Mouse (Mus musculus) T-helper 1 cell (primary cell): Measurements from ENCODE around the gene Gm42372.

Experiments used
- in situ Hi-C: fragments of 300-600 bp; cut with MboI, MseI; formaldehyde crosslinking; loops from one replicate; pipeline ENCODE4 v1.15.1; 2025; ENCODE audit warnings: high pct_unique_total_duplicates

The Gm42372 gene

GRCm38 (mm10) chr7:16959539-16960187 is 23.2 kb upstream of the Gm42372 start, which contains the start of gene Pnmal1:
TSS of gene Pnmal1 (plus strand) at chr7:16959679.
- in situ Hi-C loops, result no loop called here

- in situ Hi-C loops, result no loop called here
These were observed 21.2 kb upstream of the Gm42372 start for GRCm38 (mm10) chr7:16961678-16962077.

DNA sequence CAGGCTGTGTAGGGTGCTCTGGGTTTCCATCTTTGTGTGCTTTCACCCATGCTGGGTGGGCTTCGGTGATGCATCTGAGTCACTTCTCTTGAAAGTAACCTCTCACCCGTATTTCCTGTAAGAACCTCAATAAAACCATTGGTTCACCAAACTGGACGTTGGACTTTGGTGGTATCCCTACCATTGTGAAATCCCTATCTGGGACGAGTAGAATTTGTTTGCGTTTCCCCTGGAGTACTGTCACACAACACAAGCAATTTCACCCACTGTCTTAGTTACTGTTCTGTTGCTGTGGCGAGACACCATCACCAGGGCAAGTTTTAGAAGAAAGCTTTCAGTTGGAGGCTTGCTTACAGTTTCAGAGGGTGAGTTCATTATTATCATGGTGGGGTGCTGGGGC is 14.5 kb upstream of the Gm42372 start:
- in situ Hi-C loops, result no loop called here

- in situ Hi-C loops, result no loop called here
These were observed 11.7 kb upstream of the Gm42372 start for GRCm38 (mm10) chr7:16971160-16971559.

DNA sequence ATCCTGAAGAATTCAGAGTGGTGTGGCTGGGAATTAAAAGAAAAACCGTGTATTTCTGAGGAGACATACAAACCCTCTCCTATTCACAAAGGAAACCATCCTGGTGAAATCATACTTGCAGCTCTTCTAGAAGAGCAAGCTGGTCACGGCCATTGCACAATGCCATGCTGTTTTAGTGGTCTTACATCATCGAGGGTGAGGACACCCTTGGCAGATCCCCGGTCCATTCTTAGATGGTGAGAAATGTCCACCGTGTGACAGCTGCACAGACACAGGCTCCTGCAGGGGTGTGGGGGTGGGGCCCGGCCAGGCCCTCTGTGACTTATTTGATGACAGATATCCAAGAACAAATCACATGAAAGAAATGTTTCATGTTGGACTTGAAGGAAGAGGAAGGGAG is 8.9 kb upstream of the Gm42372 start:
- in situ Hi-C loops, result no loop called here

- in situ Hi-C loops, result no loop called here
These were observed 6.6 kb upstream of the Gm42372 start for GRCm38 (mm10) chr7:16976298-16976697.

DNA sequence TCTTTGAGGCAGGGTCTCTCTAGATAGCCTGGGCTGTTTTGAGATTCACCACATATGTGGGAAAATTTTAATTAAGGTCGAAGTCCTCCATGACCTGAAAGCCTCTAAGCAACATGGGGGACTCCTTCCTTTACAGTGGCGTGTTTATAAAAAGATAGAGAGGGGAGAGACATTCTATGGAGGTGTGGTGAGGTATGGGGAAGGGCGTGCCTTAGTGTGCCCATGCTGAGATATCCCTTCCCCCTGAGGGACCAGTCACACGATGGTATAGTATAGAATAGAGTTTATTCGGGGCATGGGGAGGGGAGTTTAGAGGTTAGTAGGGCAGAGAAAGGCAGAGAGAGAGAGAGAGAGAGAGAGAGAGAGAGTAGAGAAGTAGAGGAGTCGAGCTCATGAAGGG is 4.7 kb upstream of the Gm42372 start:
- in situ Hi-C loops, result no loop called here

- in situ Hi-C loops, result no loop called here
These were observed 4.3 kb upstream of the Gm42372 start for GRCm38 (mm10) chr7:16978593-16978992.

DNA sequence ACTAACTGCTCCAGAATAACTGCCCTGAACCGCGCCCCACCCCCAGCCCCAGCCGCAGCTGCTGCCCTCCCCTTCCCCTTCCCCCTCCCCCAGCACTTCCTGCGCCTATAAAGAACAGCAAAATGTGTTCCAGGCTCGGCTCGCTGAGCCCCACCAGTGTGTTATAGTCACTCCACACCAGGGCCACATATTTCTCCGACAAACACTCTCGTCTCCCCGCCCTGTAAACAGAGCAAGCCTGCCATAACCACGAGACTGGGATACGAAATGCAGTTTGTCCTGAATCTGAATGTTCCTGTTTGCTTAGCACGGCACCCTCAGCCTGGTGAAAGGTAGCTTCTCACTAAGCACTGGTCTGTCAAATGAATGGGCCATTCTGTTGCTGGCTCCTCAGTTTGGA is 2.5 kb upstream of the Gm42372 start:
- in situ Hi-C loops, result no loop called here

- in situ Hi-C loops, result no loop called here
These were observed 4.8 kb downstream of the Gm42372 start for GRCm38 (mm10) chr7:16987541-16988149.

DNA sequence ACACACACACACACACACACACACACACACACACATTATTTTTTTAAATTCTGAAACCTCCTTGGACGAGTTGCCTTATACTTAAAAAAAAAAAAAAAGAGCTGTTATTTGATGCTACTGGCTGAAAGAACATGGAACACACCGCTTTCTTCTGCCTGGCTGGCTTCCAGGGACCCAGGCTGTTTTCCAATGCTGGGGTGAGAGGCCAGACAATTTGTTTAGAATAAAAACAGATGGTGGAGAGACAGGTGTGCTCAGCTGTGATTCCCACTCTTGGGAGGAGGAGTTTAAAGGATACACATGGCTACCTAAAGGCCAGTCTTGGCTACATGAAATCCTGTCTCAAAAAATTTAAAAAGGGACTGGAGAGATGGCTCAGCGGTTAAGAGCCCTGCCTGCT is 5.5 kb downstream of the Gm42372 start:
- in situ Hi-C loops, result no loop called here

DNA sequence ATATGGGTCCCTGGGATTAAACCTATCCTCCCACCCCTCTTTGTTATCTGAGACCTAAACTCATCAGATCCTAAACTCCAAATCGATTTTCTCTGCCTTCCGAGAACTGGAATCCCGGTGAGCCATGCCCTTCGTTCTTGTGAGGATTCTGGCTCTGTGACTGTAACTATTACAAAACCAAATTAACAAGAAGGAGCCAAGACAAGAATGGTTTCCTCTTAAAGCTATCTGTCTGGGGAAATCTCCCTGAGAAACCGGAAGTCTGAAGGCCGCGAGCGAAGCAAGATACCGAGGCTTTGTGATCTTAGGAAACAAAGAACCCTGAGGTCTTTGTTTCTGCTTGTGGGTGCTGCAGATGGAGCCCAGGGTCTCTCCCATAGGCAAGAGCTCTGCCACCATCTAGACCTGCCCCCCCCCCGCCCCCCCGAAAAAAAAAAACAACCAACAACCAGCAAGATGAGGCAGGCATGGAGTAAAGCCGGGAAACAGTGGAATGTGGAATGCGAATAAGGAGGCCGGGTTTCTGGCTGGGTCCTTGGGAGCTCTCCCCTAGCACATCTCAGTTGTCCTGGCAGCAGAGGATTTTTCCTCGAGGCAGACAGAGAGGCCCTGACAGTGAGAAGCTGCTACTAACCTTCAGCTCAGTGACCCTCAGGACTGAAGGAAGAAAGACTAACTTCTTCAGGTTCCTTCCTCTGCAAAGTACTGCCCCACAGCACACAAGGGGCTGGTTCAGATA is 7.3 kb downstream of the Gm42372 start:
- in situ Hi-C loops, result no loop called here

GRCm38 (mm10) chr7:16991681-16992450 is 9.0 kb downstream of the Gm42372 start:
- in situ Hi-C loops, result no loop called here

DNA sequence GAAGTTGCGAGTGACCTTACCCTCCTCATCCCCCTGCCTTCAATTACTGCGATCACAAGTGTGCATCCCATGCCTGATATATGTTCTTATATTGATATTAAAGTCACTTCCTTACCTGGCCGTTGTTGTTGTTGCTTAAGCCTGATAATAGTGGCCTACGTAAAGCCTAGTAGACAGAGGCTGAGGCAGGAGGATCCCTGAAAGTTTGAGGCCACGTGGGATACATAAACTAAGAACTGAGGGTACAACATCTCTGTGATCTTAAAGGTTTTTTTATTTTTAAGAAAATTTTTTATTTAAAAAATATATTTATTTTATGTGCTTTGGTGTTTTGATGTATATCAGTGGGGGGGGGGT is 9.5 kb downstream of the Gm42372 start, which contains the start of gene Ccdc8:
TSS of gene Ccdc8 (plus strand) at position 258 of the 357 bp plus-strand sequence.
- in situ Hi-C loops, result no loop called here

DNA sequence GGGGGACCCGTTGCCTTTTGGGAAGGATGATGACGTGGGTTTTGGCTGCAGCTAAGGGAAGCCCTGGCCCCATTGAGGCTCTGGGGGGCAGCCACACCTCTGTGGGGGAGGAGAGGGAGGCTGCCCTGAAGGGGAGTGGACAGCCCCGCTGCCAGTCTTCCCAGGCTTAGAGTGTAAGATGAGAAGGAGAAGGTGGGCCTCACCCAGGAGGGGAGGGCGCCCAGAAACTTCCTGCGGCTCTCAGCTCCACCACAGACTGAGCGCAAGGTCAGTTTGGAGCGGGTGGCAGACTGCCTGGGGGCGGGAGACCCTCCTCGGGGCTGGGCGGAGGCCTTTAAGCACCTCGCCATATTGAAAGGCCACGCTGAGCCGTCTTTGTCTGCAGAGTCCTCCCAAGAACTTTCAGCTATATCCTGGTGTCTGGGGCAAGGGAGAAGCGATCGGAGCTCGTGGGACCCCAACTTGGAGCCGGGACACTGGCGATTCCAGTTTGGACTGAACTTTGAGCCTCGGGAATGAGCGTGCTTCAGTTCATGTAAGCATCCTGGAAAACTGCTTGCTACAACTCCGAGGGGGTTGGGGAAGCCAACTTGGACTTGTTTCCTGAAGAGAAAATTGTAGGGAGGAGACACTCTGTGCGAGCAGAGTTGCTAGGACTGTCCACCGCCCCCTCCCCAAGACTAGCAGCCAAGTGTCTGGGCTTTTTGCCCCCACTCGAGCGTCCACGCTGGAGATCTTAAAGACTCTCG is 10.9 kb downstream of the Gm42372 start:
- in situ Hi-C loops, result no loop called here

GRCm38 (mm10) chr7:16994400-16994799 is 11.5 kb downstream of the Gm42372 start:
- in situ Hi-C loops, result no loop called here

GRCm38 (mm10) chr7:16995345-16995744 is 12.5 kb downstream of the Gm42372 start:
- in situ Hi-C loops, result loop anchor here (5.0 kb wide), 1 partner anchor 43 kb away; no protein-coding TSS in a partner anchor

- in situ Hi-C loops, result loop anchor here (5.0 kb wide), 1 partner anchor 47 kb away; no protein-coding TSS in a partner anchor
These were observed 16.3 kb downstream of the Gm42372 start for GRCm38 (mm10) chr7:16999233-16999632.

DNA sequence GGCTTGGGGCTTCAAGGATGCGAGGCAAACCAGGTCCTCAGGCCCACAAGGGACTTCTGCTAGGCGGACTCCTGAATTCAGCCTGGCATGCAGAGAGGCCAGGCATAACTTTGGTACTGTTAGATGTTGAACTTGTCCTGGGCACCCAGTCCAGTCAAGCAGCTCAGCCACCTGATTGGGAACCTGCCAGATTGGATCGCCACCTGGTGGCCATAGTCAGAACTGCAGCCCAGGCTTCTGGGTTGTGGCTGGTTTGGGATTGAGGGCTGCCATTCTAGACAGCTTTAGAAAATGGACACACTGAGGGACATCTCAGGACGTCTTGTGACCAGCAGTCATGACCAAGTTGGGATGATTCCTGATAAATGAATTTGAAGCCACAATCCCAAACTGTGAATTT is 16.8 kb downstream of the Gm42372 start:
- in situ Hi-C loops, result loop anchor here (5.0 kb wide), 1 partner anchor 47 kb away; no protein-coding TSS in a partner anchor

DNA sequence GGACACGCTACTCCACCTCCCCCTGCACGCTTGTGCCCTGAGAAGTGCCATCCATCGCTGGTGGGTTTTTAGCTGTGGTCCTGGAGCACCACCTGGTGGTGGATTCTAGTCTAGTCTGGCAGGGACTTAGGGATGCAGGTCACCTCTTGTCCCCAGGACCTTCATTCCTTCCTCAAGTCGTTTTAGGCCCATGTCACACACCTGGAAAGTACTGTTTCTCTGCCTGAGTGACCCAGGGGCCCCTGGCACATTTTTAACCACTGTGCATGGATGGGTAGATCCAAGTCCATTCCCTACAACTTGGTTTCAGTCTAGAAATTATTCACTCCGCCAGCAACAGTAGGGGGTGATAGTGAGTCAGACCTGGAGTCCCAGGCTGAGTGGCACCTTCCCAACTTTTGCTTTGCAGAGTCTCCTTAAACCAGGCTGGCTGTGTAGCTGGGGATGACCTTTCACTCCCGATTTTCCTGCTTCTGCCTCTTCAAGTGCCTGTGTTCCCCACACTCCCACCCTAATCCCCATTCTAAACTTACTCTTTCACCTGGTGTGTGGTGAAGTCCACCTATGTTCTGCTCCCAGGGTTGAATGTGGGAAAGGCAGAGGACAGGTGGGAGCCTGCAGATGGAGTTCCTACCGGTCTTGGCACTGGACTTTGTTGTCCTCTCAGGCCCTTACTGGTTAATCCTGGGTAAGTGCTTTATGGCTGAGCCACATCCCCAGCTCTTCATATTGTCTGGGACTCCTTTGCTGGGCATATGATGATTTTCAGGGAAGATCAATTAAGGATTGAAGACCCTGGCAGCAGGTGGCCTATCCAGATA is 19.7 kb downstream of the Gm42372 start:
- in situ Hi-C loops, result no loop called here
